Mouse (Mus musculus) CD8-positive naive resting alpha-beta T cell, adult 57 days (primary cell): ENCODE results near the gene Catsper1. TPM values are rescaled to one million over a fixed set of nuclear protein-coding genes. Genes with fewer than 3 reads are reported as not detected.

Experiments used
- total RNA-seq: library from RNA; stranded (reverse); gene quantifications from one replicate; pipeline ENCODE4 v1.2.4, GENCODE M21; 2023

Catsper1 gene
- total RNA-seq = not detected

DNA sequence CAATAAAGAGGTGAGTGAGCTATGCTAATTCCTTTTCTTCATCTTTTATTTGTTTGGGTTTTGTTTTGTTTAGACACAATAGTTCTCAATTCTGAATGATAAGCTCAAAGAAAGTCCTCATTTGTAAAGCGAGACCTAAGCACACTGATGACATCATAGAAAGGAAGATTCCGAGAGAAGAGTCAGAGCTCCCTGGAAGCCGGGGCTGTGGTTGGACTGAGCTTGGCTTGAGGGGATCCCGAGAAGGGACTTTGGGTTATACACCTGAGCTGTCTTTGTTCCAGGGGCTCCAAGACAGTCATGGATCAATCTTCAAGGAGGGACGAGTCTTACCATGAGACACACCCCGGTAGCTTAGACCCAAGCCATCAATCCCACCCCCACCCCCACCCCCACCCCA is at the start of gene Catsper1:
Gene Catsper1 (plus strand): TSS at position 301 of the 400 bp plus-strand sequence.

DNA sequence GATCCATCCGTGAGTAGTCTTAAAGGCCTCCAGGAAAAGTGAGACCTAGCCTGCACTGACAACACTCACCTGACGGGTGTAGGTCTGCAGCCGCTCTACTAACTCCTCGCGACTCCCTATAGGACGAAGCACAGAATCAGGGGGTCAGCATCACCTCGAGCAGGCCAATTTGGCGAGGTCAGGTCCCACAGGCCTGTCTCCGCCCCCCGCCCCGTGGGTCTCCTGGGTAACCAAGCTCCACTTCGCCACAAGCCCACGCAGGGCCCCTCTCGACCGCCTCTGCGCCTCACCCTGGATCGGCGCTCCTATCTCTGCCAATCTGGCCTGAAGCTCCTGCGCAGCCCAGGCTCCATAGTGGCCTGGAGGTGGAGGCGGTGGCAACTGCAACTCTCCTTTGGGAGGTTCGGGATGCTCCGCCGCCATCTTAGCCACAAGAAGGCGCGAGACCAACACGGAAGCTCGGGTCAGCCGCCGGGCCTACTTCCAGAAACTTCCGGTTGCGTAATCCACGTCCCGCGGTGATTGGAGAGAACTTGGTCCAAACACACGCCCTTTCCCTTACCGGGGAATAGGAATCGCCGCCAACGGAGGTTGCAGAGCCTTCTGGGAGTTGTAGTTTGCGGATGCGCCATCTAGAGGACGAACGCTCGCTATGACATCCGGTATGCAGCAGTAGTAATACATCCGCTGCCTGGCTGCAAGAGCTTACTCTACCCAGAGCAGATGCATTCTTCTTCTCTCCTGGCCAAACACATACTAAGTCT is 40.4 kb upstream of the Catsper1 start, which contains the start of gene Sf3b2:
Gene Sf3b2 (minus strand): TSS at position 484 of the 764 bp plus-strand sequence.

DNA sequence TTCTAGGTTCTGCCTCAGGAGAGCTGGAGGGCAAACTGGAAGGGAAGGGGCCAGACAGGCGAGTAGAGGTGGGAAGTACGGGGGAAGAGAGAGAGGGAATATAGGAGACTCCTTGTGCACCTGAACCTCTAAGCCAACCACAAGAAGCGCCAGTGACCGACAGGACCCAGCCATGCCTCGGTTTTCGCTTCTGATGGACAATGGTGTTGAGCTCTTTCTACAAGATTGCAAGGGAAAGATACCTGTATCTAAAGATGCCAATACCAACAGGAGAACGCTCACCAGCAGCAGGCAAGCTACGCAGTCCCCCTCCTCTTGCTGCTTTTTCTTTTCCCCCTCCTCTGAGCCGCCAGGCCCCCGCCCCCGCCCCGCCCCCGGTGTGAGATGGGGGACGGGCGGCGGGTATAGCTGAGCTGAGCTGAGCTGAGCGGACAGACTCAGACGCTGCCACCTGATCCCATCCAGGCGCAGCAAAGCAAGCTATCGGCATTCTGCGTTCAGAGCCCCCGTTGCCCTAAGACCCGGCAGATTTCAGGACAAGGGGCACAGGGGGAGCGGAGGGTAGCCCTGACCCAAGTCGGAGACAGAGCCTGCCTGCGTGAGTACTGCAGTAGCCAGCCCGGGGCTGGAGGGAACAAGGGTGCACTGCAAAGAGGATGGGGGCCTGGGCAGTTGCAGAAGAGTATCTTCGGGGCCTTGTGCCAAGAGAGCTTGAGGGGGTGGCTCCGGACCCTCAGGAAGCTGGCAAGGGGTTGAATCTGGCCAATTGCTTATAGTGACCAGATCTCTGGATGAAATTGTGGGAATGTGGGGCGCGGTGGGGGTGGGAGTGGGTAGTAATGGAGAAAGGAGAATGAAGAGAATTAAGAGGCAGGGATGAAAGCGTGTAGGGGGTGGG is 37.4 kb upstream of the Catsper1 start, which contains the start of gene Gal3st3:
Gene Gal3st3 (plus strand): TSS at position 429 of the 898 bp plus-strand sequence.

DNA sequence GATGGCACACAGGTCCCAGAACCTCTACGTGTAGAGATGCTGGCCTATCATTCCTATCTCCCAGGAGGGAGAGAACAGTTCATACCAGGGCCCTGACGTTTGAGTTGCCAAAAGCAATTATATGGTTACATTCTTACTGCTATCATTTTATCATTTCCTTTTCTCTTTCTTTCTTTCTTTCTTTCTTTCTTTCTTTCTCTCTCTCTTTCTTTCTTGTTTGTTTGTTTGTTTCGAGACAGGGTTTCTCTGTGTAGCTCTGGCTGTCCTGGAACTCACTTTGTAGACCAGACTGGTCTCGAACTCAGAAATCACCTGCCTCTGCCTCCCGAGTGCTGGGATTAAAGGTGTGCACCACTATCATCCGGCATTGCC is 13.9 kb downstream of the Catsper1 start, which contains the start of gene Cst6:
Gene Cst6 (minus strand): TSS at position 73 of the 372 bp plus-strand sequence.

DNA sequence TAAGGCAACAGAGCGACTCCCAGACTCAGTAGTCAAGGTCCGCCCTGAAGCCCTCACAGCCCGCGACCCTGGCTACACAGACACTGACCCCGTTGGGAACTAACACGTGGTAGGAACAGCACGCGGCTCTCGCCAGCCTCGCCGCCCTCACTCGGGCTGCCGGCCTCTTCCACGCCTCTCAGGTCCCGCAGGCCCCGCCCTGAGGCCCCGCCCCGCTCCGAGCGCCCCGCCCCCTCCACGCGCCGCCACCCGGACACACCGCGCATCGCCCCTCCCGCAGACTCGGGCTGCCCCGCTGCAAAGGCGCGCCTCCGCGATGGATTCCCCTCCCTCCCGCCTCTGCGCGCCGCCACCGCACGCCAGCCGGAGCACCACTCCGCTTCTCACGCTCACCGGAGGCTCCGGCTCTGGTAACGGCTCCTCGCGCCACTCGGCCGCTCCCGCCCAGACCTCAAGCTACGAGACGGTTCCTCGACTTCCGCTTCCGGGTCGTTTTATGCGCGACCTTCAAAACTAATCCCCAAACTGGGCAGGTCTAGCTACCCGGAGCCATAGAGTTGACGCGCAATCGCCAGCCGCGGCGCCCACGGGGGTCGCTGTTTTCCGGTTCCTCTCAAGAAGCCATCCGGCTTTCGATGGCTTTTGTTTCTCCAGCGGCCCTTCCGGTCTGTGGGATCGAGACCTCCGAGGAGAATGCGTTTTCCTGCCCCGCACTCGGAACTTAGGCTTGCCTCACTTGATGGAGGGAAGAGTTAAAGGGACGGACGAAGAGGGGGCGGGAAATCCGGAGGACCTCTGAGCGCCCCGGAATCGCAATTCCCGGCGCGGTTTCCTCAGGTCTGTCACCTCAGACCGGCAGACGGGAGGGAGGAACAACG is 30.9 kb downstream of the Catsper1 start, which contains the start of gene Eif1ad:
Gene Eif1ad (plus strand): TSS at position 567 of the 878 bp plus-strand sequence.

DNA sequence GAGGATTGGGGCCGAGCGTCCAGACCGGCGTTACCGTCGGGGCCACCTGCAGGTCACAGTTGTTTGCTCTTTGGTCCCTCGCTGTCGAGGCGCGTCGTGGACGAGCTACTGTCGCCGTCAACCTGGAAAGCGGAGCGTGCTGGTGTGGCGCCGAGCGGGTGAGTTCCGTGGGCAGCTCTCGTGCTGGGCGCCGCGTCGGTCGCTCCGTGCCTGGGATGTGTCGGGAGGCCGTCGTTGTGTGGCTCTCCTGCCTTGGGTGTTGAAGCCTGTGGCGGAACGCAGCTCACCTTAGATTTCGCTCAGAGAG is 31.5 kb downstream of the Catsper1 start, which contains the start of gene Banf1:
Gene Banf1 (minus strand): TSS at position 116 of the 307 bp plus-strand sequence.

DNA sequence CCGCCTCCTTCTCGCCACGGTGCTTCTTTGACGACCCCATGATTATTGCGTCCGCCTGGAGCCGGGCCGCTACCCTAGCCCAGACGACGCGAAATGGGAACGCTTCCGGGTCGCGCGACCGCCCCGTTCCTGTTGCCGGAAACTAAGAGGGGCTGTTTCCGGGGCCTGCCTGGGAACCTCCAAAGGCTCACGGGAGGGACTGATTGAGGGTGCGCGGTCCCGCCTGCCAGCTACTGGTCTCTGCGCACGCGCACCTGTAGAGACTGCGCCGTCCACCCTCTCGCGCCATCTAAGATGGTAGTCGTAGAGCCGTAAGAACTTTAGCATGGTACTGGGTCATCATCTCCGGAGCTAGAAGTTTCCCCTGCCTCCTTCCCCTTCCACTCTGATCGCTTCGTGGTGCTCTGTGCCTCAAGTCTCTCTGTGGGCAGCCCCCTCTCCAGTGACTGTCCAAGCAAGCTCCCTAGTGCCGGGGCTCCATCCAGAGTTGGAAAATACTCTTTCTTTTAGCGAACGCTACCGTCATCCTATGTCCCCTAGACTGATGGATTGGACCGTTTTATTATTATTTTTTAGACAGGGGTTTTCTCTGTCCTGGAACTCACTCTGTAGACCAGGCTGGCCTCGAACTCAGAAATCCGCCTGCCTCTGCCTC is 53.2 kb downstream of the Catsper1 start, which contains the start of gene Sart1:
Gene Sart1 (minus strand): TSS at position 116 of the 655 bp plus-strand sequence.

Other genes starting within 250 kb of the Catsper1 start
- 26.5 TPM for gene Yif1a, start 247.2 kb upstream of the Catsper1 start, total RNA-seq
- 0.92 TPM for gene Cnih2, start 237.2 kb upstream of the Catsper1 start, total RNA-seq
- gene Rab1b, start 228.7 kb upstream of the Catsper1 start, total RNA-seq = 90.0 TPM
- gene Klc2, start 217.2 kb upstream of the Catsper1 start, total RNA-seq = 27.5 TPM
- 95.0 TPM for gene Pacs1, start 62.6 kb upstream of the Catsper1 start, total RNA-seq
- gene Sf3b2, start 40.3 kb upstream of the Catsper1 start, total RNA-seq = 240 TPM
- not detected for gene Gal3st3, start 37.4 kb upstream of the Catsper1 start, total RNA-seq
- gene Cst6, start 13.8 kb downstream of the Catsper1 start, total RNA-seq = not detected
- 34.6 TPM for gene Eif1ad, start 31.0 kb downstream of the Catsper1 start, total RNA-seq
- gene Banf1, start 31.4 kb downstream of the Catsper1 start, total RNA-seq = 108 TPM
- gene Sart1, start 53.0 kb downstream of the Catsper1 start, total RNA-seq = 167 TPM
- gene Tsga10ip, start 66.8 kb downstream of the Catsper1 start, total RNA-seq = 0.86 TPM
- gene Drap1, start 89.2 kb downstream of the Catsper1 start, total RNA-seq = 162 TPM
- 50.8 TPM for gene AI837181, start 89.4 kb downstream of the Catsper1 start, total RNA-seq
- 1.4 TPM for gene Fosl1, start 111.8 kb downstream of the Catsper1 start, total RNA-seq
- 7.1 TPM for gene Ccdc85b, start 122.2 kb downstream of the Catsper1 start, total RNA-seq
- gene Fibp, start 124.9 kb downstream of the Catsper1 start, total RNA-seq = 91.2 TPM
- gene Ctsw, start 132.8 kb downstream of the Catsper1 start, total RNA-seq = 223 TPM
- 1.4 TPM for gene Efemp2, start 138.2 kb downstream of the Catsper1 start, total RNA-seq
- gene Mus81, start 152.7 kb downstream of the Catsper1 start, total RNA-seq = 41.4 TPM
- 1,395 TPM for gene Cfl1, start 154.7 kb downstream of the Catsper1 start, total RNA-seq
- 1.7 TPM for gene 1700020D05Rik, start 168.0 kb downstream of the Catsper1 start, total RNA-seq
- 8.0 TPM for gene Snx32, start 174.8 kb downstream of the Catsper1 start, total RNA-seq
- not detected for gene Ovol1, start 224.9 kb downstream of the Catsper1 start, total RNA-seq
- 20.0 TPM for gene Ap5b1, start 232.3 kb downstream of the Catsper1 start, total RNA-seq